8 mouse cellular contexts compared by ENCODE assay signal in genomic region chr6:50111111-50111655, GRCm38 (mm10). TPM values are rescaled to one million over a fixed set of nuclear protein-coding genes. Genes with fewer than 3 reads are reported as not detected.
DNase-seq lines count a peak whose midpoint lies in the region; ATAC-seq and TF ChIP-seq lines count a peak whose summit lies in the region.

No protein-coding gene starts in this region.

- H3K9me3 ChIP-seq in forebrain, embryonic 13.5 days (replicated peaks), result no peaks in the 10 kb centered on the region
- no peaks in the 10 kb centered on the region for H3K9me3 ChIP-seq in liver, embryonic 12.5 days (replicated peaks)

- no peaks in the 10 kb centered on the region for H3K4me1 ChIP-seq in cerebellum, adult 2 months (ENCODE audit: control insufficient read depth, insufficient read depth, low read length)
- H3K4me1 ChIP-seq in forebrain, embryonic 13.5 days, result peaks cover 26% of the 10 kb centered on the region
- H3K4me1 ChIP-seq in liver, embryonic 12.5 days, result peaks cover 30% of the 10 kb centered on the region

- TF ChIP-seq POLR2A in cerebellum, adult 2 months (IDR thresholded peaks at IDR 0.05; ENCODE audit: borderline replicate concordance, insufficient read depth, low read length), result no peak

- TF ChIP-seq CTCF in cerebellum, adult 2 months (IDR thresholded peaks at IDR 0.05; ENCODE audit: borderline replicate concordance, insufficient read depth, low read depth, low read length), result no peak

- peak overlapping the region; percentile 87 for H3K4me3 ChIP-seq in cerebellum, adult 2 months (replicated peaks; ENCODE audit: insufficient read depth, low read depth, low read length)
- peak overlapping the region; percentile 80 for H3K4me3 ChIP-seq in forebrain, embryonic 13.5 days
- H3K4me3 ChIP-seq in liver, embryonic 12.5 days, result peak overlapping the region; percentile 84

- H3K36me3 ChIP-seq in forebrain, embryonic 13.5 days (ENCODE audit: poor library complexity, severe bottlenecking), result no peaks in the 10 kb centered on the region
- H3K36me3 ChIP-seq in liver, embryonic 12.5 days, result no peaks in the 10 kb centered on the region

- DNase-seq in cerebellum, adult 2 months, result no peak
- no peak for DNase-seq in cerebellum, adult 8-10 months
- peak; percentile 43 for DNase-seq in 3T3-L1 (ENCODE audit: low read depth, low spot score)
- DNase-seq in ovary, adult 18-20 months (ENCODE audit: low spot score), result no peak
- no peak for DNase-seq in layer of hippocampus, adult 11-12 months (ENCODE audit: low spot score)

- WGBS in cerebellum, adult 2 months, result 21% methylated on average over 6 of the region's 6 CpGs
- WGBS in forebrain, embryonic 13.5 days, result 5% methylated on average over 6 of the region's 6 CpGs
- WGBS in liver, embryonic 12.5 days (ENCODE audit: insufficient replicate concordance), result 9% methylated on average over 6 of the region's 6 CpGs

- H3K4me2 ChIP-seq in forebrain, embryonic 13.5 days, result peak overlapping the region; percentile 68
- peak overlapping the region; percentile 87 for H3K4me2 ChIP-seq in liver, embryonic 12.5 days

- H3K9ac ChIP-seq in forebrain, embryonic 13.5 days, result peak overlapping the region; percentile 86
- peak overlapping the region; percentile 84 for H3K9ac ChIP-seq in liver, embryonic 12.5 days

- no peak overlapping the region for H3K27ac ChIP-seq in cerebellum, adult 2 months (ENCODE audit: insufficient read depth, low read length)
- H3K27ac ChIP-seq in forebrain, embryonic 13.5 days, result no peak overlapping the region; the same call in 1 of the 2 replicates
- peak overlapping the region; percentile 79; the same call in 1 of the 2 replicates for H3K27ac ChIP-seq in liver, embryonic 12.5 days

- ATAC-seq in forebrain, embryonic 13.5 days, result no peak
- no peak for ATAC-seq in liver, embryonic 12.5 days
- no peak for ATAC-seq in megakaryocyte-erythroid progenitor cell, adult 5-6 weeks (replicated peaks; ENCODE audit: low FRiP score, low TSS enrichment, poor library complexity, severe bottlenecking)

- no peaks in the 10 kb centered on the region for H3K27me3 ChIP-seq in cerebellum, adult 2 months (ENCODE audit: control insufficient read depth, insufficient read depth, low read length)
- H3K27me3 ChIP-seq in forebrain, embryonic 13.5 days, result no peaks in the 10 kb centered on the region
- peaks cover 28% of the 10 kb centered on the region for H3K27me3 ChIP-seq in liver, embryonic 12.5 days (replicated peaks)

RNA-seq across cellular contexts. Expression of gene Mpp6, which starts 1.1 kb away (rescaled TPM):
- 73.0 and 75.7 TPM in 2 replicates for polyA plus RNA-seq in cerebellum, adult 2 months (2012; rRNA removed)
- 65.4 and 67.6 TPM in 2 replicates for polyA plus RNA-seq in forebrain, embryonic 13.5 days (2015; fragmentation: Nextera tagmentation; extraction: Ambion mirVana)
- polyA plus RNA-seq in liver, embryonic 12.5 days (2016; fragmentation: Nextera tagmentation; extraction: Ambion mirVana), result 51.9 and 53.0 TPM in 2 replicates
- total RNA-seq in megakaryocyte-erythroid progenitor cell, adult 5-6 weeks (2014; fragmentation: Nextera tagmentation), result 62.6 and 74.0 TPM in 2 replicates
- total RNA-seq in megakaryocyte-erythroid progenitor cell, adult 5-6 weeks (2017), result 184 and 217 TPM in 2 replicates
